Mouse (Mus musculus) neural tube, embryonic 11.5 days (tissue): ENCODE measurements around the gene Fshr. TPM values are rescaled to one million over a fixed set of nuclear protein-coding genes. Genes with fewer than 3 reads are reported as not detected.

Source experiments
- ATAC-seq: fragments of 200-750 bp; cut with Nextera tagmentation; 2 replicates; pipeline ENCODE4 v1.8.0; 2017; ENCODE audit warnings: moderate number of reproducible peaks, mild to moderate bottlenecking, moderate TSS enrichment, moderate library complexity; ENCODE audit not compliant: insufficient read depth, low FRiP score, low TSS enrichment
- DNase-seq: peaks from one replicate; pipeline ENCODE4 v3.0.0-alpha.2; 2015; ENCODE audit warnings: low spot score
- H3K27ac ChIP-seq: fragments of 300-500 bp; sonication (generic); 2 replicates; pipeline ENCODE4 v1.5.1; 2014; ENCODE audit warnings: low read depth, mild to moderate bottlenecking, low read length
- H3K27me3 ChIP-seq: fragments of 300-500 bp; sonication (generic); 2 replicates; pipeline ENCODE4 v1.6.1; 2014; ENCODE audit warnings: mild to moderate bottlenecking, low read length, mixed read lengths; ENCODE audit not compliant: control insufficient read depth, insufficient read depth
- H3K36me3 ChIP-seq: fragments of 300-500 bp; sonication (generic); 2 replicates; pipeline ENCODE4 v1.6.1; 2014; ENCODE audit warnings: mild to moderate bottlenecking, low read length, moderate library complexity, mixed read lengths; ENCODE audit not compliant: control insufficient read depth, insufficient read depth
- H3K4me1 ChIP-seq: fragments of 300-500 bp; sonication (generic); 2 replicates; pipeline ENCODE4 v1.6.1; 2014; ENCODE audit warnings: low read length, mixed read lengths; ENCODE audit not compliant: control insufficient read depth, insufficient read depth
- H3K4me2 ChIP-seq: fragments of 300-500 bp; sonication (generic); 2 replicates; pipeline ENCODE4 v1.6.1; 2014; ENCODE audit warnings: low read depth, mild to moderate bottlenecking, moderate library complexity
- H3K4me3 ChIP-seq: fragments of 300-500 bp; sonication (generic); 2 replicates; pipeline ENCODE4 v1.5.1; 2014; ENCODE audit warnings: low read depth, low read length
- H3K9ac ChIP-seq: fragments of 300-500 bp; sonication (generic); 2 replicates; pipeline ENCODE4 v1.6.1; 2014; ENCODE audit warnings: mild to moderate bottlenecking, low read length
- H3K9me3 ChIP-seq: fragments of 300-500 bp; sonication (generic); 2 replicates; pipeline ENCODE4 v1.6.1; 2016; ENCODE audit warnings: low read length; ENCODE audit not compliant: control insufficient read depth
- WGBS: fragments of 180-500 bp; shearing (Covaris S2); extraction: QIAGEN DNeasy Blood & Tissue Kit; methylation state at CpG from one replicate; pipeline ENCODE4 v1.1.7; 2014; 5-methylcytosine and 5-hydroxymethylcytosine counted together
- polyA plus RNA-seq: library from polyadenylated mRNA; unstranded; fragments of >200 nt; fragmentation: Nextera tagmentation; extraction: Ambion mirVana; gene quantifications from 2 replicates; pipeline ENCODE4 v1.2.1, GENCODE M21; 2014

The Fshr gene
- polyA plus RNA-seq, 1 experiment from 2014 or later = not detected

DNA sequence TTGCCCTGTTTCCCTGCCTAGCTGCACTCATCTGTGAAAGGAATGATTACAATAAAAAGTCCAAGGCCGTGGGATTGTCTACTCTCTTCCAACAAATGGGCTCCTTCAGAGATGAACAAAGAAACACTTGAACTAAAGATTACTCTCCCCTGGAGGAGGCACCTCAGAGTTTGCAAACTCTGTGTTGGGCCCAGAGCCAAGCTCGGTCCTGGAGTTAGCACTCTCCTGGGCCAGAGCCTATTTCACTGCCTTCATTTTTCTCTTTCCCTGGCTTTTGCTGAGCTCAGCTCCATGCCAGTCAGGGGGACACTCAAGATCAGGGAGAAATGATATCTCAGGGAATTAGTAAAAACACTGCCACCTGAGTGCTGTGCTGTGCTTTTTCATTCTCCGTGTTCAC lies 234.4 kb downstream of the Fshr start:
- DNase-seq = no peak
- Histone ChIP-seq H3K4me2 (no peak overlapping the region), H3K27me3 (no peaks in the 10 kb centered on the region), H3K9me3 (no peaks in the 10 kb centered on the region), H3K27ac (no peak overlapping the region), H3K36me3 (no peaks in the 10 kb centered on the region), H3K9ac (no peak overlapping the region), H3K4me3 (no peak overlapping the region), H3K4me1 (no peaks in the 10 kb centered on the region)
- ATAC-seq = no peak
- 65% methylated on average over 3 of the region's 3 CpGs for WGBS

DNA sequence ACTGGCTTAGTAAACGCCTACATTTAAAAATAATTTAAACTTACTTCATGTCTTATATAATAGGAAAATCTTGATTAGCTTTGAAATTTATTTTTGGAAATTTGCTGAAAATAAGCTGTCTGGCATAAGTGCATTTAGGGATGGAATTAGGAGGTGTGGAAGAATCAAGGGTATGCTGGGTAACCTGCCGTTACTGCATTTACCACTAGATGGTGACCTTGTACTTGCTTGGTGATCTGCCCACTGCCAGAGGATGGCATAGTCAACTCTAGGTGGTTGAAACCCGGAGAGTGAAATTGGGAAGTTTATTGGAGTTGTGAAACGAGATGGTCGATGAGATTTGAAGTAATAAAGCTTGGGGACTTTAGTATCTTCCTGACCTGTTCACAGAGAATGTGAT lies 246.5 kb downstream of the Fshr start:
- no peak overlapping the region for H3K4me3 ChIP-seq
- no peaks in the 10 kb centered on the region for H3K36me3 ChIP-seq
- H3K9me3 ChIP-seq = no peaks in the 10 kb centered on the region
- H3K27me3 ChIP-seq = no peaks in the 10 kb centered on the region
- no peaks in the 10 kb centered on the region for H3K4me1 ChIP-seq
- DNase-seq = peak; percentile 34
- no peak overlapping the region for H3K27ac ChIP-seq
- WGBS = 43% methylated on average over 5 of the region's 5 CpGs
- H3K9ac ChIP-seq = no peak overlapping the region
- ATAC-seq = peak; percentile 74; the same call in 1 of the 2 replicates
- H3K4me2 ChIP-seq = no peak overlapping the region

DNA sequence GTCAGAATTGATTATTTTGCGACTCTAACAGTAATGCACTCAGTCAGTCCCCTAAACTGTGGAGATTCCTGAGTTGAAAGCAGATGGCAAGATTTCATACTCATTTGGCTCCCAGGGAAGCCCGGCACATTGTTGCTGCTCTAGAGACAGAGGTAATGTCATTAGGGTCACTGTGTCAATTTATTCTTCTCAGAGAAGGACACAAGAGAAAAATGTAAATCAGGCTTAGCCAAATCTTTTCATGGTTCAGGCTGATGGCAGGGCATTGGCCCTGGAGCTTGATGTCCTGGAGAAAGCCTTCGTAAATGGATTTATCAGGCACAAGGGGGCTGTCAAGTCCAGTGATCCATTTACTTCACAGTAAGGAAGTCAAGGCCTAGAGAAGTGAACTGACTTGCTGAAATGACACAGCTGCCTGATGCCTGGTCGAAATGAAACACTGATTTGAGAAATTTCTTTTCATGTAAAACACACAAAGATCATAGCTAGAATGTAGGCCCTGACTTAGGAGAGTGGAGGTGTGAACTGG lies 262.3 kb downstream of the Fshr start:
- peak overlapping the region; percentile 78 for H3K27ac ChIP-seq
- WGBS = 10% methylated on average over 4 of the region's 4 CpGs

DNA sequence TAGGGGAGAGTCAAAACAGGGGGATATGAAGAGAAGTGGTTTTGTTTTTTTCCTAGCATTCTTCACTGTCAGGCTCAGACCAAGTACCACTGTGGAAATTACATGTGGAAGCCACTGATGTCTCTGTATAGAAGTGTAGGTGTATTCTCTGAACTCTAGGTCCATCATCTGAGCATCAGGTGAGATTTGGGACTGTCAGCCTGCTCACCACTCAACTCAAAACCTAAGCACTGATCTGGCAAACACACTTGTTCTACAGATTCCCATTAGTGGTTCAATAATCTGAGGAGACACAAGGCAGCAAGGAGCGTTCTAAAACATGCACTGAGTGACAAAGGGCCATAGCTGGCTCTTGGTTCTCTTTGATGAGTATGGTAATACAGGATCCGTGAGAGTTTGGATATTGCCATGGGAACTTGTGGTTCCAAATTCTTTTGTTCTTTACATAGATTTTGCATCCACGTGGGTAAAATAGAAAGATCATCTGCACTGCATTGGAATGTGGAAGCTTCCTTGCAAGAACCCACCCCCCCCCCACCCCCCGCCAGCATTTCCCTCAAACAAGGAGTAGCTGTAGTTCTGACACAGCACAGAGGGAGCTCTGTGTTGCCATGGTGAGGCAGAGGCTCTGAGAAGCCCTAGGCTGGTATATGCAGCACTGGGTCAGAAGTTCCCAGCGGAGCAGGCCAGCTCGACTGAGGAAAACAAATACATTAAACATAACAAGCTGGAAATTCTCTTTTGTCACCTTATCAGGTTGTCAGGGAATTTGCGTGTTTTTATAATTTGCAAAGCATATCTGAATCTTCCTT lies 262.9 kb downstream of the Fshr start:
- H3K27ac ChIP-seq = peak overlapping the region; percentile 78
- H3K36me3 ChIP-seq = no peaks in the 10 kb centered on the region
- WGBS = 15% methylated on average over 7 of the region's 7 CpGs
- H3K4me2 ChIP-seq = no peak overlapping the region
- H3K9me3 ChIP-seq = no peaks in the 10 kb centered on the region
- no peak overlapping the region for H3K9ac ChIP-seq
- peak; percentile 79 for DNase-seq
- no peaks in the 10 kb centered on the region for H3K27me3 ChIP-seq
- peaks cover 7% of the 10 kb centered on the region for H3K4me1 ChIP-seq
- no peak overlapping the region for H3K4me3 ChIP-seq
- peak; percentile 97 for ATAC-seq

More for the DNA sequence above, 262.3 kb downstream of the Fshr start:
- no peaks in the 10 kb centered on the region for H3K9me3 ChIP-seq
- DNase-seq (peak; percentile 69), ATAC-seq (peak; percentile 87)
- H3K4me1 ChIP-seq = peaks cover 7% of the 10 kb centered on the region
- H3K4me2 ChIP-seq = no peak overlapping the region
- H3K27me3 ChIP-seq = no peaks in the 10 kb centered on the region
- H3K9ac ChIP-seq = no peak overlapping the region
- H3K4me3 ChIP-seq = no peak overlapping the region
- no peaks in the 10 kb centered on the region for H3K36me3 ChIP-seq

DNA sequence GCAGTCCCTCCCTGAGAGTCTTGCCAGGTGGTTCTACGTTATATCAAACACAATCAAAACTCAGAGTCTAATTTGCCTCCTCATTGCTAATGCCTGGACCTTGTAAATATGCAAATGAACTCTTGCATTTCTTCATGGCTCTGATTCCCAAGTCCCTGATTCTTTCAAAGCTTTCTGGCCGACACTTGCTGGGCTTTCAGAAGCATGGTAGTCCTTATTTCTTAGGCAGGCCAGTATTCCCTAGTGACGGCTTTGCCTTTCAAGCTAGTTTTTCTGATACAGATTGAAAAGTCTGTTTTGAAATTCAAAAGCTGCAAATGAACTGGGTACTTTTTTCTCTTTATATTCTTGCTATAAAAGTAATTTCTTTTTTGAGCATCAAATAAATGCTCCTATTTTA lies 263.5 kb downstream of the Fshr start:
- ATAC-seq = no peak
- 43% methylated on average over 3 of the region's 3 CpGs for WGBS
- Histone ChIP-seq H3K27me3 (no peaks in the 10 kb centered on the region), H3K4me2 (no peak overlapping the region), H3K4me3 (no peak overlapping the region), H3K27ac (peak overlapping the region; percentile 78), H3K9me3 (no peaks in the 10 kb centered on the region), H3K9ac (no peak overlapping the region), H3K4me1 (peaks cover 7% of the 10 kb centered on the region), H3K36me3 (no peaks in the 10 kb centered on the region)
- no peak for DNase-seq
